Mouse (Mus musculus) embryonic facial prominence, embryonic 10.5 days (tissue): ENCODE results near the gene Adcy2. TPM values are rescaled to one million over a fixed set of nuclear protein-coding genes. Genes with fewer than 3 reads are reported as not detected.

Experiments
- DNase-seq: peaks from one replicate; pipeline ENCODE4 v3.0.0-alpha.2; 2017; ENCODE audit warnings: low spot score
- H3K27ac ChIP-seq: fragments of 300-500 bp; sonication (generic); replicated peaks from 2 replicates; pipeline ENCODE4 v1.5.1; 2016; ENCODE audit warnings: mild to moderate bottlenecking
- H3K27me3 ChIP-seq: fragments of 300-500 bp; sonication (generic); replicated peaks from 2 replicates; pipeline ENCODE4 v1.6.1; 2016; ENCODE audit warnings: low read depth, mild to moderate bottlenecking; ENCODE audit not compliant: poor library complexity, severe bottlenecking
- H3K36me3 ChIP-seq: fragments of 300-500 bp; sonication (generic); replicated peaks from 2 replicates; pipeline ENCODE4 v1.6.1; 2016; ENCODE audit warnings: mild to moderate bottlenecking, moderate library complexity
- H3K4me1 ChIP-seq: fragments of 300-500 bp; sonication (generic); 2 replicates; pipeline ENCODE4 v1.6.1; 2016
- H3K4me3 ChIP-seq: fragments of 300-500 bp; sonication (generic); 2 replicates; pipeline ENCODE4 v1.5.1; 2016; ENCODE audit warnings: mild to moderate bottlenecking, moderate library complexity
- H3K9me3 ChIP-seq: fragments of 300-500 bp; sonication (generic); 2 replicates; pipeline ENCODE4 v1.6.1; 2016; ENCODE audit warnings: mild to moderate bottlenecking
- WGBS: fragments of 180-500 bp; shearing (Covaris S2); methylation state at CpG from one replicate; pipeline ENCODE4 v1.1.7; 2016; 5-methylcytosine and 5-hydroxymethylcytosine counted together
- polyA plus RNA-seq: library from polyadenylated mRNA; unstranded; fragments of >200 nt; fragmentation: Nextera tagmentation; extraction: Ambion mirVana; gene quantifications from 2 replicates; pipeline ENCODE4 v1.2.1, GENCODE M21; 2016

Gene Adcy2
- polyA plus RNA-seq, 1 experiment from 2014 or later: 0.66 TPM

- H3K4me3 ChIP-seq: no peak overlapping the region
- H3K9me3 ChIP-seq: no peaks in the 10 kb centered on the region
- no peak for DNase-seq
- no peak overlapping the region for H3K27ac ChIP-seq
- WGBS: 74% methylated on average over 2 of the region's 2 CpGs
- no peaks in the 10 kb centered on the region for H3K36me3 ChIP-seq
- no peaks in the 10 kb centered on the region for H3K27me3 ChIP-seq
- no peaks in the 10 kb centered on the region for H3K4me1 ChIP-seq
These were observed 56.6 kb downstream of the Adcy2 start for GRCm38 (mm10) chr13:68942735-68943134.

GRCm38 (mm10) chr13:68941429-68941828 lies 57.9 kb downstream of the Adcy2 start:
- WGBS: 90% methylated on average over 1 of the region's 1 CpGs
- no peak overlapping the region for H3K4me3 ChIP-seq
- no peaks in the 10 kb centered on the region for H3K27me3 ChIP-seq
- no peaks in the 10 kb centered on the region for H3K36me3 ChIP-seq
- no peaks in the 10 kb centered on the region for H3K9me3 ChIP-seq
- H3K27ac ChIP-seq: no peak overlapping the region
- no peak for DNase-seq
- no peaks in the 10 kb centered on the region for H3K4me1 ChIP-seq

GRCm38 (mm10) chr13:68932283-68932647 lies 67.1 kb downstream of the Adcy2 start:
- Histone ChIP-seq H3K9me3 (no peaks in the 10 kb centered on the region), H3K27ac (no peak overlapping the region), H3K27me3 (no peaks in the 10 kb centered on the region), H3K4me1 (no peaks in the 10 kb centered on the region), H3K36me3 (no peaks in the 10 kb centered on the region), H3K4me3 (no peak overlapping the region)
- no peak for DNase-seq
- whole genome bisulfite sequencing: 62% methylated on average over 1 of the region's 1 CpGs

- no peak overlapping the region for H3K4me3 ChIP-seq
- no peaks in the 10 kb centered on the region for H3K36me3 ChIP-seq
- H3K4me1 ChIP-seq: no peaks in the 10 kb centered on the region
- WGBS: 86% methylated on average over 8 of the region's 8 CpGs
- DNase-seq: no peak
- H3K9me3 ChIP-seq: no peaks in the 10 kb centered on the region
- H3K27me3 ChIP-seq: no peaks in the 10 kb centered on the region
- H3K27ac ChIP-seq: no peak overlapping the region
These were observed 67.6 kb downstream of the Adcy2 start for GRCm38 (mm10) chr13:68931602-68932282.

- H3K9me3 ChIP-seq: no peaks in the 10 kb centered on the region
- 75% methylated on average over 6 of the region's 6 CpGs for WGBS
- no peak overlapping the region for H3K27ac ChIP-seq
- H3K4me1 ChIP-seq: no peaks in the 10 kb centered on the region
- no peaks in the 10 kb centered on the region for H3K27me3 ChIP-seq
- H3K36me3 ChIP-seq: no peaks in the 10 kb centered on the region
- no peak overlapping the region for H3K4me3 ChIP-seq
- DNase-seq: no peak
These were observed 70.9 kb downstream of the Adcy2 start for GRCm38 (mm10) chr13:68928469-68928868.

GRCm38 (mm10) chr13:68913666-68914288 lies 85.6 kb downstream of the Adcy2 start:
- H3K36me3 ChIP-seq: no peaks in the 10 kb centered on the region
- no peak overlapping the region for H3K4me3 ChIP-seq
- no peaks in the 10 kb centered on the region for H3K9me3 ChIP-seq
- WGBS: 86% methylated on average over 11 of the region's 11 CpGs
- no peaks in the 10 kb centered on the region for H3K4me1 ChIP-seq
- H3K27me3 ChIP-seq: no peaks in the 10 kb centered on the region
- no peak for DNase-seq
- no peak overlapping the region for H3K27ac ChIP-seq

GRCm38 (mm10) chr13:68906667-68907066 lies 92.7 kb downstream of the Adcy2 start:
- Histone ChIP-seq H3K27ac (no peak overlapping the region), H3K4me3 (no peak overlapping the region), H3K4me1 (no peaks in the 10 kb centered on the region), H3K27me3 (no peaks in the 10 kb centered on the region), H3K36me3 (no peaks in the 10 kb centered on the region), H3K9me3 (no peaks in the 10 kb centered on the region)
- 72% methylated on average over 1 of the region's 1 CpGs for WGBS
- no peak for DNase-seq

- Histone ChIP-seq H3K4me1 (no peaks in the 10 kb centered on the region), H3K4me3 (no peak overlapping the region), H3K9me3 (no peaks in the 10 kb centered on the region), H3K36me3 (no peaks in the 10 kb centered on the region), H3K27me3 (no peaks in the 10 kb centered on the region), H3K27ac (no peak overlapping the region)
- 84% methylated on average over 1 of the region's 1 CpGs for WGBS
- DNase-seq: no peak
These were observed 96.6 kb downstream of the Adcy2 start for GRCm38 (mm10) chr13:68902708-68903107.

GRCm38 (mm10) chr13:68889929-68890593 lies 109.3 kb downstream of the Adcy2 start:
- H3K36me3 ChIP-seq: no peaks in the 10 kb centered on the region
- 90% methylated on average over 9 of the region's 9 CpGs for WGBS

GRCm38 (mm10) chr13:68868776-68869175 lies 130.6 kb downstream of the Adcy2 start:
- no peaks in the 10 kb centered on the region for H3K9me3 ChIP-seq
- no peaks in the 10 kb centered on the region for H3K36me3 ChIP-seq
- DNase-seq: no peak
- H3K4me3 ChIP-seq: no peak overlapping the region
- no peaks in the 10 kb centered on the region for H3K27me3 ChIP-seq
- no peaks in the 10 kb centered on the region for H3K4me1 ChIP-seq
- WGBS: 90% methylated on average over 6 of the region's 6 CpGs
- no peak overlapping the region for H3K27ac ChIP-seq

More at GRCm38 (mm10) chr13:68889929-68890593, 109.3 kb downstream of the Adcy2 start:
- Histone ChIP-seq H3K9me3 (no peaks in the 10 kb centered on the region), H3K27ac (no peak overlapping the region), H3K4me1 (no peaks in the 10 kb centered on the region), H3K27me3 (no peaks in the 10 kb centered on the region), H3K4me3 (no peak overlapping the region)
- DNase-seq: no peak

- Histone ChIP-seq H3K36me3 (no peaks in the 10 kb centered on the region), H3K4me3 (no peak overlapping the region), H3K27ac (no peak overlapping the region), H3K27me3 (no peaks in the 10 kb centered on the region), H3K4me1 (no peaks in the 10 kb centered on the region), H3K9me3 (no peaks in the 10 kb centered on the region)
- no peak for DNase-seq
- 86% methylated on average over 1 of the region's 1 CpGs for WGBS
These were observed 131.2 kb downstream of the Adcy2 start for GRCm38 (mm10) chr13:68867940-68868655.

GRCm38 (mm10) chr13:68860036-68860435 lies 139.3 kb downstream of the Adcy2 start:
- no peak overlapping the region for H3K4me3 ChIP-seq
- no peaks in the 10 kb centered on the region for H3K27me3 ChIP-seq
- H3K36me3 ChIP-seq: no peaks in the 10 kb centered on the region
- DNase-seq: no peak
- H3K4me1 ChIP-seq: no peaks in the 10 kb centered on the region
- H3K27ac ChIP-seq: no peak overlapping the region
- H3K9me3 ChIP-seq: no peaks in the 10 kb centered on the region
- 86% methylated on average over 4 of the region's 4 CpGs for WGBS
